Mouse (Mus musculus): Measurements from ENCODE around the gene Cdh8. TPM values are rescaled to one million over a fixed set of nuclear protein-coding genes. Genes with fewer than 3 reads are reported as not detected.

The Cdh8 gene
- total and polyA plus RNA-seq, 3 experiments = not detected

DNA sequence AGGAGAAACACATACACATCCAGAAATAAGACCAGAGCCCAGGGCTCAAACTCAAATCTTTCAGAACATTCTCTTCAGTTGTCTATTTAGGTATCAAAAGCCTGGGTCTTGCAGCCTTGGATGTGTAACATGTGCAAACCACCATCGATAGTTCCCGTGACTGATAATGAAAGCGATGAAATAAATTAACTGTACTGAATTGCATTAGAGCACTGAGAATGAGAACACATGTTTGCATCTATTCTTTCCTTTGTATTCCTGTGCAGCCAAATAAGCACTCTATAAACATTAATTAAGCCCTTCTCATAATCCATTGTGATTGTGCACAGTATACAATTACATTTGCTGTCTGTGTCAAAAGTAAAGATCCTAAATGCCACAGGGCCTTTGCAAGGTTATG lies 47.1 kb downstream of the Cdh8 start:
- no peak for DNase-seq (ENCODE audit: low read depth, low spot score)
- no peak overlapping the region for H3K9ac ChIP-seq (ENCODE audit: control insufficient read depth, low read depth, low read length, poor library complexity, severe bottlenecking)
- no peaks in the 10 kb centered on the region for H3K4me1 ChIP-seq (ENCODE audit: control insufficient read depth in 1 of 2, insufficient read depth in 2 of 2, low read length in 2 of 2)
- H3K4me3 ChIP-seq (ENCODE audit: control insufficient read depth in 1 of 2, insufficient read depth in 1 of 2, low read depth in 2 of 2, low read length in 2 of 2) = no peak overlapping the region
- H3K79me2 ChIP-seq (ENCODE audit: control insufficient read depth, insufficient read depth, low read length, poor library complexity) = no peaks in the 10 kb centered on the region
- no peak for TF ChIP-seq POLR2A (IDR thresholded peaks at IDR 0.05; ENCODE audit: control insufficient read depth in 1 of 2, insufficient read depth in 1 of 2, low read depth in 1 of 2, low read length in 2 of 2, poor library complexity in 1 of 2)
- no peak for TF ChIP-seq ELF1 (IDR thresholded peaks at IDR 0.05; ENCODE audit: low read depth, low read length)
- no peak for TF ChIP-seq ZC3H11A (IDR thresholded peaks at IDR 0.05; ENCODE audit: low read depth, low read length)
- TF ChIP-seq NRF1 (IDR thresholded peaks at IDR 0.05; ENCODE audit: insufficient read depth, low read depth, low read length, poor library complexity, severe bottlenecking) = no peak
- TF ChIP-seq GABPA (IDR thresholded peaks at IDR 0.05; ENCODE audit: low read depth, low read length) = no peak
- TF ChIP-seq SMC3 (IDR thresholded peaks at IDR 0.05; ENCODE audit: low read depth, low read length) = no peak
- no peak for TF ChIP-seq ZKSCAN1 (IDR thresholded peaks at IDR 0.05; ENCODE audit: low read depth, low read length)
- TF ChIP-seq JUND (IDR thresholded peaks at IDR 0.05; ENCODE audit: low read depth, low read length) = no peak
- TF ChIP-seq ZMIZ1 (IDR thresholded peaks at IDR 0.05; ENCODE audit: low read depth, low read length) = no peak
- TF ChIP-seq ZNF384 (IDR thresholded peaks at IDR 0.05; ENCODE audit: low read depth, low read length) = no peak
- TF ChIP-seq EP300 (IDR thresholded peaks at IDR 0.05; ENCODE audit: low read depth in 1 of 2, low read length in 2 of 2) = no peak
- TF ChIP-seq HCFC1 (IDR thresholded peaks at IDR 0.05; ENCODE audit: low read depth, low read length) = no peak
- no peak overlapping the region for H3K27ac ChIP-seq (ENCODE audit: control insufficient read depth, low read depth, low read length)
- H3K36me3 ChIP-seq (ENCODE audit: control insufficient read depth in 1 of 2, insufficient read depth in 2 of 2, low read length in 2 of 2) = no peaks in the 10 kb centered on the region
- no peaks in the 10 kb centered on the region for H3K27me3 ChIP-seq (ENCODE audit: control insufficient read depth in 1 of 2, insufficient read depth in 2 of 2, low read length in 2 of 2)
- no peaks in the 10 kb centered on the region for H3K9me3 ChIP-seq (replicated peaks; ENCODE audit: insufficient read depth, low read length)

- TF ChIP-seq CHD2 (IDR thresholded peaks at IDR 0.05; ENCODE audit: low read length) (no peak), ZNF384 (IDR thresholded peaks at IDR 0.05; ENCODE audit: low read depth, low read length) (no peak), MEF2A (IDR thresholded peaks at IDR 0.05; ENCODE audit: extremely low read depth, insufficient replicate concordance, low read depth, low read length, poor library complexity, severe bottlenecking) (no peak), E2F4 (IDR thresholded peaks at IDR 0.05; ENCODE audit: borderline replicate concordance, low read depth, low read length) (no peak), TBP (IDR thresholded peaks at IDR 0.05; ENCODE audit: low read depth, low read length) (no peak), MAX (IDR thresholded peaks at IDR 0.05; ENCODE audit: low read length) (no peak), GABPA (IDR thresholded peaks at IDR 0.05; ENCODE audit: low read depth, low read length) (no peak), TCF12 (IDR thresholded peaks at IDR 0.05; ENCODE audit: low read depth, low read length) (no peak), RAD21 (IDR thresholded peaks at IDR 0.05; ENCODE audit: low read depth, low read length) (no peak), ZC3H11A (IDR thresholded peaks at IDR 0.05; ENCODE audit: low read depth, low read length) (no peak), TAL1 (IDR thresholded peaks at IDR 0.05; ENCODE audit: low read length) (no peak), JUND (IDR thresholded peaks at IDR 0.05; ENCODE audit: low read depth, low read length) (no peak), NRF1 (IDR thresholded peaks at IDR 0.05; ENCODE audit: insufficient read depth, low read depth, low read length, poor library complexity, severe bottlenecking) (no peak), GATA1 (IDR thresholded peaks at IDR 0.05; ENCODE audit: low read depth, low read length) (no peak)
- no peaks in the 10 kb centered on the region for H3K9me3 ChIP-seq (replicated peaks; ENCODE audit: insufficient read depth, low read length)
- H3K4me1 ChIP-seq (ENCODE audit: control insufficient read depth in 1 of 2, insufficient read depth in 2 of 2, low read length in 2 of 2) = no peaks in the 10 kb centered on the region
- H3K27me3 ChIP-seq (ENCODE audit: control insufficient read depth in 1 of 2, insufficient read depth in 2 of 2, low read length in 2 of 2) = no peaks in the 10 kb centered on the region
- no peak for DNase-seq (ENCODE audit: low read depth, low spot score)
- no peak overlapping the region for H3K4me3 ChIP-seq (ENCODE audit: control insufficient read depth in 1 of 2, insufficient read depth in 1 of 2, low read depth in 2 of 2, low read length in 2 of 2)
- H3K9ac ChIP-seq (ENCODE audit: control insufficient read depth, low read depth, low read length, poor library complexity, severe bottlenecking) = no peak overlapping the region
- H3K36me3 ChIP-seq (ENCODE audit: control insufficient read depth in 1 of 2, insufficient read depth in 2 of 2, low read length in 2 of 2) = no peaks in the 10 kb centered on the region
- no peaks in the 10 kb centered on the region for H3K79me2 ChIP-seq (ENCODE audit: control insufficient read depth, insufficient read depth, low read length, poor library complexity)
- H3K27ac ChIP-seq (ENCODE audit: control insufficient read depth, low read depth, low read length) = no peak overlapping the region
Measured at GRCm38 (mm10) chr8:99368449-99368848, 47.8 kb downstream of the Cdh8 start.
